1 mouse cellular context compared by ENCODE assay signal in the genomic region with DNA sequence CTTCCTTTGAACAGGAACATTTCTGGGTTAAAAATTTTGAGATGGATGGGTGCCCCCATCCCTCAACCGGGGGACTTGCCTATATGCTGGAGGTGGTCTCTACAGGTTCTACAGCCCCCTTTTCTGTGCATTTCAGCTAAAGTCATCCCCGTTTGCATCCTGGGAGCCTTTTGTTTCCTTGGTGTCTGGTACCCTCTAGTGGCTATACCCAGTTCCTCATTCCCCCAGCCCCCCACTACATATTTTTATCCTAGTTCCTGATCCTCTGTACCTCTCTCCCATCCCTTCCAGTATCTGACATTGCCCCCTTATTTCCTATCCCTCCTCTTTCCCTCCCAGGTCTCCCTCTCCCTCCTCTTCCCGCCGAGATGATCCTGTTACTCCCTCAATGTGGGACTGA.
TF ChIP-seq lines count a peak whose summit lies in the region.

No protein-coding gene starts in this region.

TF ChIP-seq in MEL, 35 proteins besides CTCF, POLR2A, EP300 and RAD21:
- TF ChIP-seq KAT2A (conservative IDR thresholded peaks at IDR 0.05; ENCODE audit: low read depth, low read length) (no peak), USF2 (IDR thresholded peaks at IDR 0.05; ENCODE audit: borderline replicate concordance in 1 of 2, insufficient read depth in 1 of 2, low read depth in 1 of 2, low read length in 2 of 2) (no peak), NRF1 (IDR thresholded peaks at IDR 0.05; ENCODE audit: insufficient read depth, low read depth, low read length, poor library complexity, severe bottlenecking) (no peak), RCOR1 (IDR thresholded peaks at IDR 0.05; ENCODE audit: low read depth, low read length) (no peak)
